Mouse (Mus musculus) layer of hippocampus, postnatal 36 days (tissue): ENCODE results near the gene Tctex1d4. TPM values are rescaled to one million over a fixed set of nuclear protein-coding genes. Genes with fewer than 3 reads are reported as not detected.

Source experiments
- DNase-seq, 2 experiments: peaks; one replicate each; pipeline ENCODE4 v3.0.0; 2022
- microRNA-seq, 2 experiments: library from miRNA; unstranded; fragments of <30 nt; microRNA quantifications; one replicate each; pipeline ENCODE4 v1.2.0; 2021
- total RNA-seq, 2 experiments: library from RNA; stranded (reverse); gene quantifications; 2 replicates each; pipeline ENCODE4 v1.2.3; 2021

The Tctex1d4 gene
- total RNA-seq, 2 experiments from 2014 or later, result not detected

- no peak for DNase-seq
Observed at GRCm38 (mm10) chr4:117139217-117139612, 12.6 kb downstream of the Tctex1d4 start.

- DNase-seq, result no peak
Observed at GRCm38 (mm10) chr4:117140613-117141012, 14.0 kb downstream of the Tctex1d4 start.

GRCm38 (mm10) chr4:117143023-117143422, 16.4 kb downstream of the Tctex1d4 start:
- DNase-seq, result no peak

- DNase-seq, result no peak
Observed at GRCm38 (mm10) chr4:117145248-117145647, 18.7 kb downstream of the Tctex1d4 start.

- peak; percentile 69 to 70 for DNase-seq
Observed at GRCm38 (mm10) chr4:117146176-117146575, 19.6 kb downstream of the Tctex1d4 start.

- DNase-seq, result no peak
Observed at GRCm38 (mm10) chr4:117148047-117148713, 21.6 kb downstream of the Tctex1d4 start.

GRCm38 (mm10) chr4:117148815-117149214, 22.2 kb downstream of the Tctex1d4 start:
- no peak for DNase-seq

GRCm38 (mm10) chr4:117149291-117150211, 23.0 kb downstream of the Tctex1d4 start:
- no peak for DNase-seq

- DNase-seq, result no peak
Observed at GRCm38 (mm10) chr4:117150212-117150733, 23.7 kb downstream of the Tctex1d4 start.

- no peak for DNase-seq
Observed at GRCm38 (mm10) chr4:117151416-117151815, 24.8 kb downstream of the Tctex1d4 start.

- no peak for DNase-seq
Observed at GRCm38 (mm10) chr4:117152714-117153113, 26.1 kb downstream of the Tctex1d4 start.

GRCm38 (mm10) chr4:117155020-117155791, 28.6 kb downstream of the Tctex1d4 start:
- peak in 1 of 2 experiments; percentile 34 for DNase-seq

GRCm38 (mm10) chr4:117155792-117156355, 29.3 kb downstream of the Tctex1d4 start, which contains the start of gene Rps8:
Rps8 (minus strand) TSS chr4:117156243.
- DNase-seq, result peak; percentile 86

GRCm38 (mm10) chr4:117156372-117156771, 29.8 kb downstream of the Tctex1d4 start:
- DNase-seq, result no peak

GRCm38 (mm10) chr4:117159666-117160065, 33.1 kb downstream of the Tctex1d4 start:
- DNase-seq, result no peak

GRCm38 (mm10) chr4:117161183-117161582, 34.6 kb downstream of the Tctex1d4 start:
- no peak for DNase-seq

- DNase-seq, result no peak
Observed at GRCm38 (mm10) chr4:117169936-117170335, 43.3 kb downstream of the Tctex1d4 start.

Small RNA genes within 50 kb of the gene (microRNA-seq; reads per million reads assigned to microRNA genes)
- 0 reads per million in 2 experiments for gene Gm22398

Other genes starting within 250 kb of the Tctex1d4 start
- gene Zswim5, start 249.4 kb upstream of the Tctex1d4 start, total RNA-seq, result 10 to 100 TPM; 17.6 to 18.5 TPM
- gene Urod, start 132.4 kb upstream of the Tctex1d4 start, total RNA-seq, result 10 to 100 TPM; 60.1 to 71.0 TPM
- 10 to 100 TPM; 41.3 to 41.5 TPM for gene Hectd3, start 131.5 kb upstream of the Tctex1d4 start, total RNA-seq
- gene Eif2b3, start 107.4 kb upstream of the Tctex1d4 start, total RNA-seq, result 10 to 100 TPM; 18.7 to 18.9 TPM
- gene Ptch2, start 30.7 kb upstream of the Tctex1d4 start, total RNA-seq, result 1 to 10 TPM; 2.3 to 3.0 TPM
- gene Btbd19, start 1.1 kb upstream of the Tctex1d4 start, total RNA-seq, result 10 to 100 TPM; 11.6 to 13.4 TPM
- gene Plk3, start 7.2 kb downstream of the Tctex1d4 start, total RNA-seq, result 10 to 100 TPM in 1 of 2 experiments, 1 to 10 TPM in 1; 8.0 to 10.0 TPM
- gene Rps8, start 29.4 kb downstream of the Tctex1d4 start, total RNA-seq, result 100 to 1,000 TPM; 503 to 512 TPM
- under 1 TPM; 0.40 to 0.46 TPM for gene Kif2c, start 55.8 kb downstream of the Tctex1d4 start, total RNA-seq
- gene Tmem53, start 125.2 kb downstream of the Tctex1d4 start, total RNA-seq, result 1 to 10 TPM; 4.8 to 6.1 TPM
- gene Armh1, start 125.3 kb downstream of the Tctex1d4 start, total RNA-seq, result under 1 TPM; 0.43 to 0.82 TPM